13 mouse cellular contexts compared by ENCODE assay signal in genomic region chr8:23562504-23562903, GRCm38 (mm10).
DNase-seq lines count a peak whose midpoint lies in the region; ATAC-seq and TF ChIP-seq lines count a peak whose summit lies in the region.
"Had no signal": no experiment of that assay in that cellular context is flagged by ENCODE, and none has a peak within 500 bp of the region (broad histone marks: within the 10 kb centered on the region; RNA-seq: fewer than 3 reads in every experiment).

No protein-coding gene starts in this region.

- 19% methylated on average over 9 of the region's 9 CpGs for WGBS in hindbrain, embryonic 10.5 days
- 24% methylated on average over 9 of the region's 9 CpGs for WGBS in hindbrain, embryonic 11.5 days
- whole genome bisulfite sequencing in forebrain, embryonic 15.5 days, result 5% methylated on average over 9 of the region's 9 CpGs
- WGBS in limb, embryonic 14.5 days, result 29% methylated on average over 9 of the region's 9 CpGs
- WGBS in neural tube, embryonic 15.5 days, result 25% methylated on average over 9 of the region's 9 CpGs
- WGBS in stomach, postnatal 0 days, result 41% methylated on average over 8 of the region's 9 CpGs

- TF ChIP-seq CTCF in stomach, postnatal 0 days (IDR thresholded peaks at IDR 0.05; ENCODE audit: low read depth), result no peak

- no peak for DNase-seq in hindbrain, embryonic 10.5 days (ENCODE audit: low spot score)
- DNase-seq in hindbrain, embryonic 11.5 days (ENCODE audit: low spot score), result no peak
- no peak for DNase-seq in limb, embryonic 14.5 days (ENCODE audit: low spot score)
- DNase-seq in stomach, postnatal 0 days (ENCODE audit: low spot score), result no peak
- no peak for DNase-seq in cerebellum, postnatal 4 days (ENCODE audit: low spot score in 2 of 2)
- DNase-seq in T-cell, adult 2 months (ENCODE audit: low spot score), result no peak
- DNase-seq: gastrocnemius, postnatal 25 days; liver, embryonic 13.5 days; lung, postnatal 10 days; thymus, postnatal 14 days had no signal

- H3K4me3 ChIP-seq in hindbrain, embryonic 10.5 days, result 0 out of 2 replicates have a peak overlapping the region, but pooled peaks have one; percentile 36
- H3K4me3 ChIP-seq in hindbrain, embryonic 11.5 days (ENCODE audit: low read depth, low read length), result no peak overlapping the region
- no peak overlapping the region for H3K4me3 ChIP-seq in forebrain, embryonic 15.5 days
- H3K4me3 ChIP-seq in limb, embryonic 14.5 days (replicated peaks; ENCODE audit: low read length), result no peak overlapping the region
- no peak overlapping the region for H3K4me3 ChIP-seq in neural tube, embryonic 15.5 days (replicated peaks)
- H3K4me3 ChIP-seq in stomach, postnatal 0 days (ENCODE audit: low read depth, low read length), result no peak overlapping the region
- H3K4me3 ChIP-seq: liver, embryonic 13.5 days had no signal

- H3K9me3 ChIP-seq in hindbrain, embryonic 10.5 days, result no peaks in the 10 kb centered on the region
- no peaks in the 10 kb centered on the region for H3K9me3 ChIP-seq in hindbrain, embryonic 11.5 days (ENCODE audit: control insufficient read depth, low read length)
- H3K9me3 ChIP-seq in forebrain, embryonic 15.5 days, result no peaks in the 10 kb centered on the region
- no peaks in the 10 kb centered on the region for H3K9me3 ChIP-seq in limb, embryonic 14.5 days (ENCODE audit: control insufficient read depth, low read length)
- H3K9me3 ChIP-seq in neural tube, embryonic 15.5 days (replicated peaks), result no peaks in the 10 kb centered on the region
- no peaks in the 10 kb centered on the region for H3K9me3 ChIP-seq in stomach, postnatal 0 days (ENCODE audit: control insufficient read depth, low read length)
- H3K9me3 ChIP-seq: embryonic facial prominence, embryonic 15.5 days; liver, embryonic 13.5 days had no signal

- no peaks in the 10 kb centered on the region for H3K36me3 ChIP-seq in hindbrain, embryonic 10.5 days
- H3K36me3 ChIP-seq in hindbrain, embryonic 11.5 days (ENCODE audit: control insufficient read depth, insufficient read depth, low read length), result no peaks in the 10 kb centered on the region
- no peaks in the 10 kb centered on the region for H3K36me3 ChIP-seq in forebrain, embryonic 15.5 days
- no peaks in the 10 kb centered on the region for H3K36me3 ChIP-seq in limb, embryonic 14.5 days (ENCODE audit: control insufficient read depth, insufficient read depth, low read length)
- H3K36me3 ChIP-seq in neural tube, embryonic 15.5 days, result no peaks in the 10 kb centered on the region
- H3K36me3 ChIP-seq in stomach, postnatal 0 days (ENCODE audit: control insufficient read depth, insufficient read depth, low read length), result no peaks in the 10 kb centered on the region
- H3K36me3 ChIP-seq: embryonic facial prominence, embryonic 15.5 days; liver, embryonic 13.5 days had no signal

- H3K4me2 ChIP-seq in hindbrain, embryonic 11.5 days (replicated peaks; ENCODE audit: low read depth, low read length), result no peak overlapping the region
- peak overlapping the region; percentile 41 for H3K4me2 ChIP-seq in forebrain, embryonic 15.5 days (replicated peaks)
- peak overlapping the region; percentile 28; the same call in 1 of the 2 replicates for H3K4me2 ChIP-seq in limb, embryonic 14.5 days (replicated peaks; ENCODE audit: low read depth, low read length, severe bottlenecking)
- peak overlapping the region; percentile 54 for H3K4me2 ChIP-seq in neural tube, embryonic 15.5 days
- no peak overlapping the region for H3K4me2 ChIP-seq in stomach, postnatal 0 days (replicated peaks; ENCODE audit: low read depth)
- H3K4me2 ChIP-seq: liver, embryonic 13.5 days had no signal

- no peak for TF ChIP-seq POLR2A in limb, embryonic 14.5 days (IDR thresholded peaks at IDR 0.05; ENCODE audit: borderline replicate concordance, extremely low read depth, insufficient read depth, insufficient read length)

- TF ChIP-seq EP300 in stomach, postnatal 0 days (optimal IDR thresholded peaks at IDR 0.05), result no peak

- H3K4me1 ChIP-seq in hindbrain, embryonic 10.5 days (replicated peaks), result peaks cover 30% of the 10 kb centered on the region
- peaks cover 8% of the 10 kb centered on the region; the same call in 1 of the 2 replicates for H3K4me1 ChIP-seq in hindbrain, embryonic 11.5 days (replicated peaks; ENCODE audit: control insufficient read depth, insufficient read depth, low read length)
- H3K4me1 ChIP-seq in forebrain, embryonic 15.5 days, result peaks cover 28% of the 10 kb centered on the region
- H3K4me1 ChIP-seq in limb, embryonic 14.5 days (ENCODE audit: control insufficient read depth, insufficient read depth, low read length), result 0 out of 2 replicates have a peak, but pooled peaks cover 4% of the 10 kb centered on the region
- H3K4me1 ChIP-seq in neural tube, embryonic 15.5 days, result peaks cover 17% of the 10 kb centered on the region
- no peaks in the 10 kb centered on the region for H3K4me1 ChIP-seq in stomach, postnatal 0 days (replicated peaks; ENCODE audit: control insufficient read depth, insufficient read depth)
- H3K4me1 ChIP-seq: liver, embryonic 13.5 days had no signal

- ATAC-seq in hindbrain, embryonic 11.5 days (ENCODE audit: low FRiP score), result no peak
- ATAC-seq in forebrain, embryonic 15.5 days (replicated peaks), result peak; percentile 39; the same call in 1 of the 2 replicates
- no peak for ATAC-seq in limb, embryonic 14.5 days (ENCODE audit: low FRiP score, low read depth)
- ATAC-seq in neural tube, embryonic 15.5 days (ENCODE audit: low FRiP score), result no peak
- no peak for ATAC-seq in stomach, postnatal 0 days (ENCODE audit: low FRiP score, low TSS enrichment)

- no peak overlapping the region for H3K9ac ChIP-seq in hindbrain, embryonic 11.5 days (ENCODE audit: low read depth, low read length)
- H3K9ac ChIP-seq in forebrain, embryonic 15.5 days (replicated peaks), result no peak overlapping the region
- no peak overlapping the region for H3K9ac ChIP-seq in limb, embryonic 14.5 days (ENCODE audit: low read depth, low read length, severe bottlenecking)
- H3K9ac ChIP-seq in neural tube, embryonic 15.5 days (replicated peaks), result no peak overlapping the region
- no peak overlapping the region for H3K9ac ChIP-seq in stomach, postnatal 0 days (ENCODE audit: low read length)
- H3K9ac ChIP-seq: embryonic facial prominence, embryonic 15.5 days; liver, embryonic 13.5 days had no signal

- peaks cover 28% of the 10 kb centered on the region for H3K27me3 ChIP-seq in hindbrain, embryonic 10.5 days (ENCODE audit: insufficient read depth, poor library complexity, severe bottlenecking)
- no peaks in the 10 kb centered on the region; the same call in 1 of the 2 replicates for H3K27me3 ChIP-seq in hindbrain, embryonic 11.5 days (ENCODE audit: control insufficient read depth, insufficient read depth, low read length)
- H3K27me3 ChIP-seq in forebrain, embryonic 15.5 days, result no peaks in the 10 kb centered on the region
- H3K27me3 ChIP-seq in limb, embryonic 14.5 days (ENCODE audit: control insufficient read depth, insufficient read depth, low read length), result no peaks in the 10 kb centered on the region
- H3K27me3 ChIP-seq in neural tube, embryonic 15.5 days (replicated peaks), result no peaks in the 10 kb centered on the region
- no peaks in the 10 kb centered on the region for H3K27me3 ChIP-seq in stomach, postnatal 0 days (ENCODE audit: control insufficient read depth, insufficient read depth, low read length)

- H3K27ac ChIP-seq in hindbrain, embryonic 10.5 days, result no peak overlapping the region
- H3K27ac ChIP-seq in hindbrain, embryonic 11.5 days (ENCODE audit: low read depth, low read length), result no peak overlapping the region
- peak overlapping the region; percentile 50 for H3K27ac ChIP-seq in forebrain, embryonic 15.5 days (replicated peaks)
- H3K27ac ChIP-seq in limb, embryonic 14.5 days (replicated peaks; ENCODE audit: low read depth, low read length), result no peak overlapping the region
- no peak overlapping the region for H3K27ac ChIP-seq in neural tube, embryonic 15.5 days (replicated peaks)
- H3K27ac ChIP-seq in stomach, postnatal 0 days (replicated peaks), result no peak overlapping the region
- H3K27ac ChIP-seq: embryonic facial prominence, embryonic 15.5 days; liver, embryonic 13.5 days had no signal

Comparison
In these comparisons a context has a peak if more than half of its experiments do, and no peak if none do; other contexts are left out.
1. H3K4me2 ChIP-seq: peak in forebrain, embryonic 15.5 days (single experiment), limb, embryonic 14.5 days (single experiment) and neural tube, embryonic 15.5 days (single experiment); none in hindbrain, embryonic 11.5 days (single experiment) and stomach, postnatal 0 days (single experiment).